Mouse (Mus musculus) liver, embryonic 14.5 days (tissue): Measurements from ENCODE around the gene Olfm2.

Experiments used
- CTCF ChIP-seq: IDR thresholded peaks from 2 replicates; pipeline ENCODE4 v1.5.1; 2016; ENCODE audit warnings: antibody characterized with exemption, low read depth, control low read depth
- EP300 ChIP-seq: IDR thresholded peaks from 2 replicates; pipeline ENCODE4 v1.6.1; 2016; ENCODE audit warnings: antibody characterized with exemption, low read depth

DNA sequence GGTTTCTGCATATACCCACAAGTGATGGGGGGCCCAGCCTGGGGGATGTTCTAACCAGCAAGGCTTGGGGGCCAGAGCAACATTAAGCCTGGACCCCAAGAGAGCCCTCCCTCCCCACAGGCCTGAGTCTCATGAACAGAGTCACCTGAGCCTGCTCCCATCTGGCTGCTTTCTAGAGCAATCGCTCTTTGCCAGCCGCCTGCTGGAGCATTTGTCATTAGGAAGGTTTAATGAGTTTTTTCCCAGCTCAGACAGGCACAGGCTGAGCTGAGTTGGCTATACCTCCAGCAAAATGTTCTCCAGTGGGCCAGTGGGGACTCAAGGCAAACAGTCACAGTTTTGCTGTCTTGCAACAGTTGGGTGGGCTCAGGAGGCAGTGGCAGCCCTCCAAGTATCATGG is 81.8 kb downstream of the Olfm2 start:
- TF ChIP-seq CTCF (no peak), EP300 (no peak)
